Mouse (Mus musculus) small intestine, adult 2 months (tissue): ENCODE results near the gene Ireb2. TPM values are rescaled to one million over a fixed set of nuclear protein-coding genes. Genes with fewer than 3 reads are reported as not detected.
A peak's percentile ranks its signal among the peaks of the same experiment; 100 is the strongest.

Source experiments
- H3K27ac ChIP-seq: fragments of 200-500 bp; 2 replicates; pipeline ENCODE4 v1.5.1; 2012; ENCODE audit warnings: low read depth, low read length, control low read depth, inconsistent platforms; ENCODE audit not compliant: insufficient read depth
- H3K27me3 ChIP-seq: fragments of 200-500 bp; 2 replicates; pipeline ENCODE4 v1.6.1; 2012; ENCODE audit warnings: mild to moderate bottlenecking, moderate library complexity, low read length, inconsistent platforms; ENCODE audit not compliant: control insufficient read depth, insufficient read depth
- H3K36me3 ChIP-seq: fragments of 200-500 bp; 2 replicates; pipeline ENCODE4 v1.6.1; 2012; ENCODE audit warnings: mild to moderate bottlenecking, low read length, control low read depth, inconsistent platforms; ENCODE audit not compliant: control insufficient read depth, insufficient read depth
- H3K4me1 ChIP-seq: fragments of 200-500 bp; 2 replicates; pipeline ENCODE4 v1.6.1; 2012; ENCODE audit warnings: low read length, inconsistent platforms, mixed read lengths; ENCODE audit not compliant: control insufficient read depth, insufficient read depth, insufficient read length
- H3K4me3 ChIP-seq: fragments of 200-500 bp; 2 replicates; pipeline ENCODE4 v1.5.1; 2012; ENCODE audit warnings: low read depth, mild to moderate bottlenecking, control low read depth, inconsistent platforms, low read length, moderate library complexity
- CTCF ChIP-seq: fragments of 200-500 bp; IDR thresholded peaks from 2 replicates; pipeline ENCODE4 v1.5.1; 2012; ENCODE audit warnings: low read depth, mild to moderate bottlenecking, control low read depth, inconsistent platforms, low read length, moderate library complexity, mixed read lengths; ENCODE audit not compliant: insufficient replicate concordance, insufficient read length; ENCODE audit errors: extremely low read depth
- POLR2A ChIP-seq: fragments of 200-500 bp; IDR thresholded peaks from 2 replicates; pipeline ENCODE4 v1.6.1; 2012; ENCODE audit warnings: low read depth, mild to moderate bottlenecking, control low read depth, inconsistent platforms, low read length, moderate library complexity
- WGBS: fragments of 180-500 bp; shearing (Covaris S2); methylation state at CpG from one replicate; pipeline ENCODE4 v1.1.7; 2018; 5-methylcytosine and 5-hydroxymethylcytosine counted together
- polyA plus RNA-seq: library from polyadenylated mRNA; depleted of rRNA; stranded (reverse); fragments of >200 nt; gene quantifications from 2 replicates; pipeline ENCODE4 v1.2.3, GENCODE M21; 2012; rRNA removed

Gene Ireb2
- polyA plus RNA-seq, 1 experiment, result 1.6 TPM

DNA sequence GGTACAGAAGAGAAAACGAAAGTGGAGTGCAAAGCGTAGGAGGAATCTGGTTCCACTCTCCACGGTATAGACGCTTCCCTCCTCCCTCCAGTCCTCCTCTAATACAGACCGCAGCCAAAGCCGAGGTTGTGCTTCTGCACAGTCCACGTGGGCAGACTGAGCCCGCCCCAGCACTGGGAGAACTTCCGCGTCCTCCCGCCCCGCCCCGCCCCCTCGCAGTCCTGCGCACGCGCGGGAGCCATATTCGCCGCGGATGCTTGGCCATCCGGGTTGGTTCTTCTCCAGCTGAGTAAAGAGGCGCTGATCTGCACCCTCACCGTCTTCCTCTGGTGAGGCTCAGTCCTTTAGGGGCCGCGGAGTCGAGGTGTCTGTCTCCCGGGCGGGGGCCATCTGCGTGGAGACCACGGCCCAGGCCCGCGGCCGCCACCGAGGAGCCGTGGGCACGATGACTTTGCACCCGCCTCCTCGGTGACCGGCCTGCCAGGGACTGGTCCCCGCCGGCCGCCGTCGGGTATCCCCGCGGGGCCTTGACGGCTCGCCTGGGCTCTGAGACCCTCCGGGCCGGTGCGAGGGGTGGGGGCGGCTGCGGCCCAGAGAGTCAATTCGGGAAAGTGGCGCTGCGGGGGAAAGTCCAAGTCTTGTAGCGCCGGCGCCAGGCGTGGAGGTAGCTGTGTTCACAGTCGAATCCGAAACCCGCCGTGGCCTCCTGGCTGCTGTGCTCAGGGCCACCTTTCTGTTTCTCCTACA, 87.2 kb downstream of the Ireb2 start, which contains the start of the genes Psma4 and AY074887:
TSS of gene Psma4 (plus strand) at position 216 of the 747 bp plus-strand sequence.
TSS of gene AY074887 (minus strand) at position 424 of the 747 bp plus-strand sequence.
- H3K36me3 ChIP-seq, result peaks cover 27% of the 10 kb centered on the region
- under 1% methylated on average over 65 of the region's 65 CpGs for WGBS
- H3K4me1 ChIP-seq, result no peaks in the 10 kb centered on the region; the same call in none of the 2 replicates
- peak; percentile 84 for TF ChIP-seq POLR2A
- TF ChIP-seq CTCF, result no peak; the same call in 1 of the 2 replicates
- peak within 1 kb of the TSS; percentile 84 for H3K27ac ChIP-seq
- H3K4me3 ChIP-seq, result peak within 1 kb of the TSS; percentile 97
- no peaks in the 10 kb centered on the region for H3K27me3 ChIP-seq

DNA sequence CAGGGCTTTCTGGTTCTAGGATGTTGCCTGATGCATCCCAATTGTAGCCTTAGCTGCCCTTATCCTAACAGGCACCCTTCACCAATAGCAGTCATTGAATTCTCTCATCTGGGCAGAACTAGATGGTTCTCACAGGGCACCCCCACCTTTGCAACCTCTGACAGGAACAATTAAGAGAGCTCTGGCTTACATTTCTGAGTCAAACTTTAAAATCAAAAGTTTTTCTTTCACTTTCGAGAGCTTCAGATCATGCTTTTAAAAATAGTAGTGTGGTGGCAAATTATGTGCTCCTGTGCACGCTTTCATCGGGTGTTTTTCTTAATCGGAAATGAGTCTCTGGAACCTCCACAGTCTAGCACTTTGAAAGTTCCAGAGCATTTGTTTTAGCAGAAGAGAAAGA, 97.5 kb downstream of the Ireb2 start:
- Histone ChIP-seq H3K27me3 (no peaks in the 10 kb centered on the region), H3K36me3 (peaks cover 26% of the 10 kb centered on the region), H3K27ac (no peak overlapping the region), H3K4me3 (no peak overlapping the region), H3K4me1 (peaks cover 9% of the 10 kb centered on the region; the same call in 1 of the 2 replicates)
- WGBS, result 77% methylated on average over 4 of the region's 4 CpGs
- TF ChIP-seq POLR2A (no peak), CTCF (no peak)

Other genes starting within 250 kb of the Ireb2 start
- gene Acsbg1, start 201.9 kb upstream of the Ireb2 start, polyA plus RNA-seq, result 1.9 and 2.1 TPM in 2 replicates
- 1.2 and 1.3 TPM in 2 replicates for gene Dnaja4, start 164.9 kb upstream of the Ireb2 start, polyA plus RNA-seq
- 7.8 and 11.9 TPM in 2 replicates for gene Wdr61, start 129.3 kb upstream of the Ireb2 start, polyA plus RNA-seq
- gene Crabp1, start 99.0 kb upstream of the Ireb2 start, polyA plus RNA-seq, result 0.86 and 3.2 TPM in 2 replicates
- 0.23 and 0.30 TPM in 2 replicates for gene Hykk, start 53.5 kb downstream of the Ireb2 start, polyA plus RNA-seq
- 13.3 and 27.1 TPM in 2 replicates for gene Psma4, start 87.0 kb downstream of the Ireb2 start, polyA plus RNA-seq
- not detected in 2 replicates for gene AY074887, start 87.2 kb downstream of the Ireb2 start, polyA plus RNA-seq
- gene Chrna5, start 117.1 kb downstream of the Ireb2 start, polyA plus RNA-seq, result 0.04 TPM in 1 of 2 replicates, not detected in the other
- 0.85 and 1.5 TPM in 2 replicates for gene Chrna3, start 162.8 kb downstream of the Ireb2 start, polyA plus RNA-seq
- 0.76 and 2.0 TPM in 2 replicates for gene Chrnb4, start 185.0 kb downstream of the Ireb2 start, polyA plus RNA-seq